Mouse (Mus musculus) forebrain, embryonic 16.5 days (tissue): ENCODE measurements around the gene Il2rb. TPM values are rescaled to one million over a fixed set of nuclear protein-coding genes. Genes with fewer than 3 reads are reported as not detected.

Experiments used
- ATAC-seq: fragments of 200-750 bp; cut with Nextera tagmentation; 2 replicates; pipeline ENCODE4 v1.8.0; 2017; ENCODE audit warnings: mild to moderate bottlenecking, moderate library complexity
- H3K27ac ChIP-seq: fragments of 300-500 bp; sonication (generic); 2 replicates; pipeline ENCODE4 v1.5.1; 2014; ENCODE audit warnings: low read length, control low read depth
- H3K27me3 ChIP-seq: fragments of 300-500 bp; sonication (generic); replicated peaks from 2 replicates; pipeline ENCODE4 v1.6.1; 2014; ENCODE audit warnings: low read length; ENCODE audit not compliant: control insufficient read depth, insufficient read depth
- H3K36me3 ChIP-seq: fragments of 300-500 bp; sonication (generic); 2 replicates; pipeline ENCODE4 v1.6.1; 2014; ENCODE audit not compliant: control insufficient read depth, insufficient read depth
- H3K4me1 ChIP-seq: fragments of 300-500 bp; sonication (generic); replicated peaks from 2 replicates; pipeline ENCODE4 v1.6.1; 2014; ENCODE audit warnings: low read length; ENCODE audit not compliant: control insufficient read depth, insufficient read depth
- H3K4me2 ChIP-seq: fragments of 300-500 bp; sonication (generic); 2 replicates; pipeline ENCODE4 v1.6.1; 2014; ENCODE audit warnings: mild to moderate bottlenecking, low read length, control low read depth
- H3K4me3 ChIP-seq: fragments of 300-500 bp; sonication (generic); replicated peaks from 2 replicates; pipeline ENCODE4 v1.5.1; 2014; ENCODE audit warnings: mild to moderate bottlenecking, low read length, control low read depth
- H3K9ac ChIP-seq: fragments of 300-500 bp; sonication (generic); replicated peaks from 2 replicates; pipeline ENCODE4 v1.6.1; 2014; ENCODE audit warnings: low read depth, low read length, control low read depth
- H3K9me3 ChIP-seq: fragments of 300-500 bp; sonication (generic); 2 replicates; pipeline ENCODE4 v1.6.1; 2016; ENCODE audit warnings: low read length; ENCODE audit not compliant: control insufficient read depth
- WGBS: fragments of 180-500 bp; shearing (Covaris S2); extraction: QIAGEN DNeasy Blood & Tissue Kit; methylation state at CpG from one replicate; pipeline ENCODE4 v1.1.7; 2014; 5-methylcytosine and 5-hydroxymethylcytosine counted together
- polyA plus RNA-seq: library from polyadenylated mRNA; unstranded; fragments of >200 nt; fragmentation: Nextera tagmentation; extraction: Ambion mirVana; gene quantifications from 2 replicates; pipeline ENCODE4 v1.2.1, GENCODE M21; 2015

Il2rb gene
- polyA plus RNA-seq, 1 experiment from 2014 or later = not detected

DNA sequence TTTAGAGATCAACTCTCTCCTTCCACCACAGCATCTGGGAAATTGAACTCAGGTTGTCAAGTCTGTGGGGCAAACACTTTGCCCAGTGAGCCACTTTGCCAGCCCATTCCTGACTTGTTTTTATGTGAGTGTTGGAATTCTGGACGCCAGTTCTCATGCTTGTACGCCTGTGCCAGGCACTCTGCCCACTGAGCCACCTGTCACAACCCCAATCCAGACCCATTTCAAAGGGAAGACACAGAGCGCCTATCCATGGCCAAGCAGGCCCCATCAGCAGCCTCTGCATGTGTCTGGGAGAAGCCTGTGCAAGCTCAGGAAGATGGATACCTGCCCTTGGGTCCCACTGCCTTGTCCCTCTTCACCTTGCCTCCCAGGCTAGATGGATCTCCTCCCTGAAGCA is 3.8 kb downstream of the Il2rb start:
- Histone ChIP-seq H3K4me3 (no peak overlapping the region), H3K9ac (no peak overlapping the region), H3K9me3 (no peaks in the 10 kb centered on the region), H3K4me2 (no peak overlapping the region), H3K4me1 (no peaks in the 10 kb centered on the region), H3K36me3 (no peaks in the 10 kb centered on the region), H3K27ac (no peak overlapping the region), H3K27me3 (no peaks in the 10 kb centered on the region)
- WGBS = 83% methylated on average over 3 of the region's 3 CpGs
- no peak for ATAC-seq

DNA sequence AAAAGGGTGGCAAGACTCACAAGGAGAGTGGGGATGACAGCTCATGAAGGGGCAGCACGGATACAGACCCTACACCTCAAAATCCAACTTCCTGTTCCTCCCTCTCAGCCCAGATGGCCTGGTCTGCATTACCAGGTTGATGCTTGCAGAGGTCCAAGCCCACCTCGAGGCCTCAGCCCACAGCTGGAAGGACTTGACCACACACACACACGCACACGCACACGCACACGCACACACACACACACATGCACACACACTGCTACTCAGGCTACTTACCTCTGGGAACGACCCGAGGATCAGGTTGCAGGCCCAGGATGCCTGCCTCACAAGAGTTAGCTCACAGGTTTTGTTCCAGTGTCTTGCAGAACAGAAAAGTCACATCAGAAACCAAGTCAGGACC is 5.2 kb downstream of the Il2rb start:
- Histone ChIP-seq H3K4me2 (no peak overlapping the region), H3K36me3 (no peaks in the 10 kb centered on the region), H3K9me3 (no peaks in the 10 kb centered on the region), H3K4me3 (no peak overlapping the region), H3K4me1 (no peaks in the 10 kb centered on the region), H3K27me3 (no peaks in the 10 kb centered on the region), H3K9ac (no peak overlapping the region), H3K27ac (no peak overlapping the region)
- 79% methylated on average over 8 of the region's 8 CpGs for WGBS
- ATAC-seq = no peak

DNA sequence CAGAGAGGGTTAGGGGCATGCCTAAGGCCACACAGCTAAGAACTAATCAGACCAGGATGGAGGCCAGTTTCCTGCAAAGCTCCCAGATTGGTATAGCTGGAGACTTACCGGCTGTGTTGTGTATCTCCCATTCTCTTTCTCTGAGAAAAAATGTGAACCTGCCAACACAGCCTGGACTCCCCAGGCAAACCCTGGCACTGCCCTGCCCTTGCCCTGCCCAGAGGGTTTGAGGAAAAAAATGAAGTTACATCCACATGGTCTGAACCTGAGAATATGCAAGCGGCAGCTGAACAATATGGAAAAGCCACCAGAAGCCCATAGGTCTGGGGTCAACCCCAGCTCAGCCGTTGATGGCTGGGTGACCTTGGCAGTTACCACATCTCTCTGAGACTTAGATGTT is 5.8 kb downstream of the Il2rb start:
- no peaks in the 10 kb centered on the region for H3K9me3 ChIP-seq
- H3K4me1 ChIP-seq = no peaks in the 10 kb centered on the region
- WGBS = 90% methylated on average over 3 of the region's 3 CpGs
- no peak for ATAC-seq
- no peak overlapping the region for H3K4me2 ChIP-seq
- no peak overlapping the region for H3K4me3 ChIP-seq
- no peaks in the 10 kb centered on the region for H3K27me3 ChIP-seq
- no peak overlapping the region for H3K27ac ChIP-seq
- H3K36me3 ChIP-seq = no peaks in the 10 kb centered on the region
- no peak overlapping the region for H3K9ac ChIP-seq

DNA sequence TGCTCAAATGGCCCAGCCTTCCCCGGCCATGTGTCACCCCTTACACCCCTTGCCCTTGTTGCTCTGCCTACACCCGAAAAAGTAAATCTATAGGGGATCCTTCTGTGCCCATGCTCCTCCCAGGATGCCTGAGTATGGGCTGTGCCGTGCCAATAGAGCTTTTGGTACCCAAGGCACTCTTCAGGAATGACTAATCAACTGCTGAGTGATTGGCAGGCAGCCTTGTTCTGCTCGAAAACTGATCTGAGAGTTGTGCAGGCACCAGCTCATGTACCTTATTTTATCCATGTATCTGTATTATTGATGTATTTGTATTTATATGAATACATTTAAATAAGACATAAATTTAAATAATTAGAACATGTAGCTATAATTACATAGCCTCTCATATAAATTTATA is 8.0 kb downstream of the Il2rb start:
- H3K9me3 ChIP-seq = no peaks in the 10 kb centered on the region
- H3K27ac ChIP-seq = no peak overlapping the region
- WGBS = 58% methylated on average over 4 of the region's 4 CpGs
- H3K4me2 ChIP-seq = no peak overlapping the region
- H3K36me3 ChIP-seq = no peaks in the 10 kb centered on the region
- no peak for ATAC-seq
- no peak overlapping the region for H3K9ac ChIP-seq
- no peaks in the 10 kb centered on the region for H3K27me3 ChIP-seq
- H3K4me3 ChIP-seq = no peak overlapping the region
- H3K4me1 ChIP-seq = no peaks in the 10 kb centered on the region

DNA sequence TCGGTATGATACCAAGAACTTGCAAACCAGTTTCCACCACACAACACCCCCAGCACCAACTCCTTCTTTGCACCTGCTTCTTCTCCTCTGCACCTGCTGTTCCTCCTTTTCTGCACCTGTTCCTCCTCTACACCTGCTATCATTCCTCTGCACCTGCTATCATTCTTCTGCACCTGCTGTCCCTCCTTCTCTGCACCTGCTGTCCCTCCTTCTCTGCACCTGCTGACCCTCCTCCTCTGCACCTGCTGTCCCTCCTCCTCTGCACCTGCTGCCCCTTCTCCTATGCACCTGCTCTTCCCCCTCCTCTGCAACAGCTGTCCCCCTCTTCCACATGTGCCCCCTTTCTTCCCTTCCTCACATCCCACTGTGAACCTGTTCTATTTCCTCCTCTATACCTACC is 8.5 kb downstream of the Il2rb start:
- H3K4me3 ChIP-seq = no peak overlapping the region
- no peak overlapping the region for H3K9ac ChIP-seq
- no peak overlapping the region for H3K27ac ChIP-seq
- H3K27me3 ChIP-seq = no peaks in the 10 kb centered on the region
- H3K4me2 ChIP-seq = no peak overlapping the region
- H3K4me1 ChIP-seq = no peaks in the 10 kb centered on the region
- H3K9me3 ChIP-seq = no peaks in the 10 kb centered on the region
- H3K36me3 ChIP-seq = no peaks in the 10 kb centered on the region
- 91% methylated on average over 1 of the region's 1 CpGs for WGBS
- ATAC-seq = no peak

DNA sequence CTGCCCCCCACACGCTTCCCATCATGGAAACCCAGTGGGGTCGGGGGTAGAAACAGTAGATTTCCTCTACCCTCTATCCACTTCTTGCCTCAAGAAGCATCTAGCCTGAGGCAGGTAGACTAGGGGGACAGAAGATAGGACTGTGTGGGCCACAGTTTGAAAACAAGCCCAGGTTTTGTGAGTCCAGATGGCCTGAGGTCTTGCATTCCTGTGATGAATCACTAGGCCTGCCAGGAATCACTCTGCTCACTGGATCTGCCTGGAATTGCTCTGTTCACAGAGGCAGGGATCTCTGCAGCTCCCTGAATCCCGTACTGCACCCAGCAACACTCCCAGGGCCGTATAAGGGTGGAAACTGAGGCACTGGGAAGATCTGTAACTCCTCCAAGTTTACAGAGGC is 11.8 kb downstream of the Il2rb start:
- no peak overlapping the region for H3K9ac ChIP-seq
- no peaks in the 10 kb centered on the region for H3K36me3 ChIP-seq
- no peaks in the 10 kb centered on the region for H3K27me3 ChIP-seq
- H3K4me3 ChIP-seq = no peak overlapping the region
- H3K27ac ChIP-seq = no peak overlapping the region
- ATAC-seq = no peak
- H3K4me1 ChIP-seq = no peaks in the 10 kb centered on the region
- H3K9me3 ChIP-seq = no peaks in the 10 kb centered on the region
- no peak overlapping the region for H3K4me2 ChIP-seq
- WGBS = 81% methylated on average over 4 of the region's 4 CpGs

DNA sequence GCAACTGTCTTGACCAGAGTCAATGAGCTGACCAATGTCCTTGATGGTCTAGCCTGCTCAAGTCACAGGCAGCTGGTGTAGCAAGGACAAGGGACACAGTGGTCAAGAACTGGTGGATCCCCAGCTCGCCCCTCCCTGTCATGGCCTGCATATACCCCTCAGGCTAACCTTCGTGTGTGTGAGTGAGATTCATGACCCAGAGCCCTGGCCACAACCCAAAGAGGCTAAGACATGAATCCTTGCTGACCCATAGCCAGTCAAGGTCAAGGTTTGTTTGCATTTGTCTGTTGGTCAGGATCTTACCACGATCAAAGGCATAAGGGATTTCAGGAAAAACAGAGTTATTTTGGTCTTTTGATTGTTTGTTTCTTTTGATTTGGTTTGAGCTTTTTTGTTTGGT is 12.6 kb downstream of the Il2rb start:
- no peak for ATAC-seq
- Histone ChIP-seq H3K27ac (no peak overlapping the region), H3K27me3 (no peaks in the 10 kb centered on the region), H3K4me1 (no peaks in the 10 kb centered on the region), H3K9ac (no peak overlapping the region), H3K36me3 (no peaks in the 10 kb centered on the region), H3K9me3 (no peaks in the 10 kb centered on the region), H3K4me3 (no peak overlapping the region), H3K4me2 (no peak overlapping the region)
- WGBS = 77% methylated on average over 3 of the region's 3 CpGs

DNA sequence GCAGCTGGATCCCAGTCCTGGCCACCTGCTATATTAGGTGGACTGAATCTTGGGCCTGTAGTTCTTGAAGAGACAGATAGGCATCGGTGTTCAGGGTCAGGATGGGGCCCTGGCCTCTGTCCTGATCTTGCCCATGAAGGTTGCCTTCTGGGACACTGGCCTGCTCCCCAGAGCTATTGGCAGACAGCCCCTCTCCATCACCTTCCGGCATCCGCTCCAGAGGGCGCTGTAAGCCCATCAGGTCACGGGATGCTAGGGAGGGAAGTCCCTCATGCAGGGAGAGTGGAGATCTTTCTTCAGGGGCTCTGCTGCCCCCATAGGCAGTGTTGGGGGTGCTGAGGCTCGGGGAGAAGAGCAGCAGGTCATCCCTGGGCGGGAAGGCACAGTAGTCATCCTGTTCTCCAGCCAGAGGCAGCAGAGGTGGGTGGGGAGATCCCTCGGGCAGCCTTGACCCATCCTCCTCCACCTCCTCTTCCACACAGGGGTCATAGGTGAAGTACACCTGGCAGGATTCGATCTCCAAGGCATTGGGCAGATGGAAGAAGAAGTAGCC is 13.5 kb downstream of the Il2rb start:
- ATAC-seq = no peak
- Histone ChIP-seq H3K4me2 (no peak overlapping the region), H3K4me3 (no peak overlapping the region), H3K27ac (no peak overlapping the region), H3K4me1 (no peaks in the 10 kb centered on the region), H3K9ac (no peak overlapping the region), H3K9me3 (no peaks in the 10 kb centered on the region), H3K36me3 (no peaks in the 10 kb centered on the region), H3K27me3 (no peaks in the 10 kb centered on the region)
- whole genome bisulfite sequencing = 53% methylated on average over 9 of the region's 9 CpGs

DNA sequence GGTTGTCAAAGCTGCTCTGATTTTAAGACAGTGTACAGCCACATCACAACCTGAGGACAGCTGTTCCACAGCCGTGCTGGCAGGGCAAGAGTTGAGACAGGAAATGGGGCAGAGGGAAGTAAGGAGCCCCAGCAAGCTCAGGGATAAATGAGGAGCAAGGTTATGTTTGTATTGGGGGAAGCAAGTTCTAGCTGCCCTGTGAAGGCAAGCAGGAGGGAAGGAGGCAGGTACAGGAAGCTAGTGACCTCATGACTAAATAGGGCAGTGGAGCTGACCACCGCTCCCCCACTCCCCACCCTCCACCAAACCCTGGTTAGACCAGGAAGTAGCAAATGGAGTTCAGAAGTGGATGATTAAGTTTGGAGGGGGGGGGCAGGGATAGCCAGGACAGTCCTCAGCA is 14.1 kb downstream of the Il2rb start:
- H3K4me1 ChIP-seq = no peaks in the 10 kb centered on the region
- no peaks in the 10 kb centered on the region for H3K9me3 ChIP-seq
- no peak overlapping the region for H3K9ac ChIP-seq
- H3K27ac ChIP-seq = no peak overlapping the region
- no peaks in the 10 kb centered on the region for H3K36me3 ChIP-seq
- no peak for ATAC-seq
- no peak overlapping the region for H3K4me3 ChIP-seq
- WGBS = 91% methylated on average over 2 of the region's 2 CpGs
- no peaks in the 10 kb centered on the region for H3K27me3 ChIP-seq
- no peak overlapping the region for H3K4me2 ChIP-seq

DNA sequence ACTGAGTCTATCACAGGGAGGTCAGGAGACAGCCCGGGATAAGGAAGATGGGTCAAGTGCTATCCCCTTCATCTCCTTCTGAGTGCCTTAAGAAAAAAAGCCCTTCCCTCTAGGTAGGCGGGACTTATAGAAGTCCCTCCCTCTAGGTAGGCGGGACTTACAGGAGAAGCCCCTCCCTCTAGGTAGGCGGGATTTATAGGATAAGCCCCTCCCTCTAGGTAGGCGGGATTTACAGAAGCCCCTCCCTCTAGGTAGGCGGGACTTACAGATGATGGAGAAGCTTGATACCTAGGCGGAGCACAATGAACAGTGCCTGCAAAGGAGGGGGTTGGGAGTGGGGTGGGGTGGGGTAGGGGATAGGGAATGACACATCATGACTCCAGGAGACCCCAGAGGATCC is 15.0 kb downstream of the Il2rb start:
- ATAC-seq = no peak
- Histone ChIP-seq H3K4me1 (no peaks in the 10 kb centered on the region), H3K27me3 (no peaks in the 10 kb centered on the region), H3K9ac (no peak overlapping the region), H3K9me3 (no peaks in the 10 kb centered on the region), H3K36me3 (no peaks in the 10 kb centered on the region), H3K4me2 (no peak overlapping the region), H3K27ac (no peak overlapping the region), H3K4me3 (no peak overlapping the region)
- WGBS = 75% methylated on average over 7 of the region's 7 CpGs
